Mouse (Mus musculus) kidney, adult 2 months (tissue): ENCODE results near the gene Fkbp2. TPM values are rescaled to one million over a fixed set of nuclear protein-coding genes. Genes with fewer than 3 reads are reported as not detected.

Experiments
- DNase-seq: peaks from one replicate; pipeline ENCODE4 v3.0.0; 2021
- H3K27ac ChIP-seq: fragments of 200-500 bp; 2 replicates; pipeline ENCODE4 v1.5.1; 2012; ENCODE audit warnings: low read depth, low read length, control low read depth, inconsistent platforms; ENCODE audit not compliant: insufficient read depth
- H3K27me3 ChIP-seq: fragments of 200-500 bp; replicated peaks from 2 replicates; pipeline ENCODE4 v1.6.1; 2012; ENCODE audit warnings: mild to moderate bottlenecking, moderate library complexity, low read length, inconsistent platforms; ENCODE audit not compliant: control insufficient read depth, insufficient read depth
- H3K36me3 ChIP-seq: fragments of 200-500 bp; 2 replicates; pipeline ENCODE4 v1.6.1; 2012; ENCODE audit warnings: mild to moderate bottlenecking, moderate library complexity, low read length, inconsistent platforms; ENCODE audit not compliant: control insufficient read depth, insufficient read depth
- H3K4me1 ChIP-seq: fragments of 200-500 bp; 2 replicates; pipeline ENCODE4 v1.6.1; 2011; ENCODE audit warnings: low read length; ENCODE audit not compliant: control insufficient read depth, insufficient read depth
- H3K4me3 ChIP-seq: fragments of 200-500 bp; 2 replicates; pipeline ENCODE4 v1.5.1; 2011; ENCODE audit warnings: mild to moderate bottlenecking, low read depth, low read length, control low read depth; ENCODE audit not compliant: insufficient read depth
- CTCF ChIP-seq: fragments of 200-500 bp; conservative IDR thresholded peaks from 2 replicates; pipeline ENCODE4 v1.5.1; 2011; ENCODE audit warnings: low read depth, mild to moderate bottlenecking, control low read depth, low read length, moderate library complexity, mixed read lengths; ENCODE audit not compliant: insufficient read depth, insufficient read length
- POLR2A ChIP-seq: fragments of 200-500 bp; IDR thresholded peaks from one replicate; pipeline ENCODE4 v1.6.1; 2011; ENCODE audit warnings: low read depth, low read length, control low read depth
- WGBS: fragments of 180-500 bp; shearing (Covaris S2); methylation state at CpG from one replicate; pipeline ENCODE4 v1.1.7; 2018; 5-methylcytosine and 5-hydroxymethylcytosine counted together
- polyA plus RNA-seq: library from polyadenylated mRNA; depleted of rRNA; stranded (reverse); fragments of >200 nt; gene quantifications from 2 replicates; pipeline ENCODE4 v1.2.3, GENCODE M21; 2012

Gene Fkbp2
- polyA plus RNA-seq, 1 experiment = 136 TPM

DNA sequence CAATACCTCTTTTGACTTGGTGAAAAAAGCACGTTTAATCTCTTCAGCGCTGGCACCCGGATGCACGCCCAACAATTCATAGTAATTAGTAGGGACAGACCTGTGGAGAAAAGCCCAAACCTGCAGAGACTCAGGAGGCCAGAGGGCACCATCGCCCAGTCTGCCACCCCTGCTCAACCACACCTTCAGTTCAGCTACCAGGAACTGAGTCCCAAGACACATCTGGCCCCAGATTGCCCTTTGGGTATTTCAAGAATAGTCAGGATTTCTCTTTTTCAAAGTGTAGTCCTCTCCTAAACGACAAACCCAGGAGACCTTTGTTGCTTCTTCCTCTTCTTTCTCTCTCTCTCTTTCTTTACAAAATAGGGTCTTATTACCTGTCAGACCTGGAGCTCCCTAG is 10.4 kb upstream of the Fkbp2 start:
- 89% methylated on average over 6 of the region's 6 CpGs for WGBS
- Histone ChIP-seq H3K36me3 (no peaks in the 10 kb centered on the region), H3K4me3 (no peak overlapping the region), H3K27me3 (no peaks in the 10 kb centered on the region), H3K4me1 (peaks cover 7% of the 10 kb centered on the region; the same call in 1 of the 2 replicates), H3K27ac (no peak overlapping the region)
- no peak for TF ChIP-seq CTCF
- no peak for TF ChIP-seq POLR2A
- DNase-seq = no peak

DNA sequence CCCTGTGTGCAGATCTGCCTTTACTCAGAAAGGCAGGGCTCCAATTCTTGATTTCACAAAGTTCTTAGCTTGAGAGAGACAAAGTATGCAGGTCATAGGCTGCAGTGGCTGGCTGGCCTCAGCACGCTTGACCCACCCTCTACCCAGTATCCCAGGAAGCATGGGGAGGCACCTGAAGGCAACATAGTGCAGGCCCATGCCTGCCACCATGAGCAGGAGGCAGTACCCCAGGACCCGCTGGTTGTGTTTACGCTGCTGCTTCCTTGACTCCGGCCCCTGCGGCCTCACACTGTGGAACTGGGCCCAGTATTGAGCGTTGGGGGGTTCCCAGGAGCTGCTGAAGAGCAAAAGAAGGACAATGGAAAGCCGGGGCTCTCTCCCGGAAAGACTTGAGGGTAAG is 8.9 kb upstream of the Fkbp2 start:
- peaks cover 7% of the 10 kb centered on the region; the same call in 1 of the 2 replicates for H3K4me1 ChIP-seq
- no peaks in the 10 kb centered on the region for H3K36me3 ChIP-seq
- no peak overlapping the region for H3K4me3 ChIP-seq
- TF ChIP-seq POLR2A (no peak), CTCF (no peak)
- H3K27me3 ChIP-seq = no peaks in the 10 kb centered on the region
- no peak for DNase-seq
- H3K27ac ChIP-seq = no peak overlapping the region
- 92% methylated on average over 8 of the region's 8 CpGs for WGBS

DNA sequence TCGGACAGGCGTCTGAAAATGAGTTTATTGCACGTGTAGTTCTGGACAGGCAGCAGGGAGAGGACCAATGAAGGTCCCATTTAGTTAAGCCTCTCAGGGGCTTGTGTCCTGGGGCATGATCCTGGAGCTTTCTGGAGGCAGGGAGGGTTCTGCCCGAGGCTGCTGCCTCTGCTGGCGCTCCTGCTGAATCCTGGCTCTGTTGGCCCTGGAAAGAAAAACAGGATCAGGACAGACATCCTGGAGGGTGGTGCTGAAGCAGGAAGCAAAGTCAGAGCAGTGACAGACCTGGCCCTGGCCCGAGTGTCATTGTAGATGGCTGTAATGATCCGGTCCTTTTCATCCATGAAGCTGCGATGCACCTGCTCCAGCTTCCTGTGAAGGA is 7.6 kb upstream of the Fkbp2 start:
- no peak for DNase-seq
- H3K27ac ChIP-seq = peak overlapping the region; percentile 57; the same call in 1 of the 2 replicates
- H3K4me1 ChIP-seq = peaks cover 7% of the 10 kb centered on the region; the same call in 1 of the 2 replicates
- no peak for TF ChIP-seq CTCF
- peak overlapping the region; percentile 72 for H3K4me3 ChIP-seq
- 2% methylated on average over 8 of the region's 8 CpGs for WGBS
- H3K36me3 ChIP-seq = no peaks in the 10 kb centered on the region
- no peaks in the 10 kb centered on the region for H3K27me3 ChIP-seq

DNA sequence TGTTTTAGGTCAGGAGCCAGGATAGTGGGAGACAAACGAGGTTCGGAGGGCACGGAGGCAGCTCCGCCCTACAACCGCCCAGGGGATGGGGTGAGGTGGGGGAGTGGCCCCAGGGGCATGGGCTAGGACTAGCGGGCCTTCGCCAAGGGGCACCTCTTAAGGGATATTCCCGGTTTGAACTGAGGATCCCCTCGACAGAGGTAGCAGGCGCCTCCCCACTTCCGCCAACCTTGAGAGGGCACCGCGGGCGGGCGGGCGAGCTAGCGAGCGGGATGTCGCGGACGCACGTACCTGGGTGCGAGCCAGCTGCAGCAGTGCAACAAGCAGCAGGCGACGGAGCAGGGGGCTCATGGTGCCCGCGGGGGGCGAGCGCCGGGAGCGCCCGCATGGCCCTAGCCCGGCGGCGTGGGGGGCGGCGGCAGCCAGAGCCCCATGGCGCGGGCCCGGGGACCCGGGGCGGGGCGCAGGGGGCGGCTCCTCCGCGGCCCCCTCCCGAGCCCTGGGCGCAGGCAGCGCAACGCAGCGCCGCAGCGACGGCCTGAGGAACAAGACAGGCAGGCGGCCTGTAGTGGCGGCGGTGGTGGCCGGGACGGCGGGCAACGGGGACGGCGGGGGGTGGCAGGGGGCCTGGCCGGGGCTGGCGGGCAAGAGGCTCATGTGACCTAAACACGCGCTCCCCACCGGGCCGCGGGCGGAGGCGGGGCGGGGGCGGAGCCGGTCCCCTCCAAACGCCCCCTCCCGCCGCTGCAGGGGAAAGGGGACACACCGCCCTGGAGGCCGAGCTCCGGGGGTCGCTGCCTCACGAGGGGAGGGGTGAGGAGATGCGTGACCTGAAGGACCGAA is 7.0 kb upstream of the Fkbp2 start, which contains the start of gene Vegfb:
TSS of gene Vegfb (minus strand) at position 591 of the 843 bp plus-strand sequence.
- Histone ChIP-seq H3K4me1 (peaks cover 7% of the 10 kb centered on the region; the same call in 1 of the 2 replicates), H3K4me3 (peak within 1 kb of the TSS; percentile 72), H3K27ac (peak within 1 kb of the TSS; percentile 66), H3K36me3 (no peaks in the 10 kb centered on the region), H3K27me3 (no peaks in the 10 kb centered on the region)
- DNase-seq = peak; percentile 76
- 1% methylated on average over 82 of the region's 85 CpGs for WGBS
- TF ChIP-seq CTCF = no peak
- no peak for TF ChIP-seq POLR2A

DNA sequence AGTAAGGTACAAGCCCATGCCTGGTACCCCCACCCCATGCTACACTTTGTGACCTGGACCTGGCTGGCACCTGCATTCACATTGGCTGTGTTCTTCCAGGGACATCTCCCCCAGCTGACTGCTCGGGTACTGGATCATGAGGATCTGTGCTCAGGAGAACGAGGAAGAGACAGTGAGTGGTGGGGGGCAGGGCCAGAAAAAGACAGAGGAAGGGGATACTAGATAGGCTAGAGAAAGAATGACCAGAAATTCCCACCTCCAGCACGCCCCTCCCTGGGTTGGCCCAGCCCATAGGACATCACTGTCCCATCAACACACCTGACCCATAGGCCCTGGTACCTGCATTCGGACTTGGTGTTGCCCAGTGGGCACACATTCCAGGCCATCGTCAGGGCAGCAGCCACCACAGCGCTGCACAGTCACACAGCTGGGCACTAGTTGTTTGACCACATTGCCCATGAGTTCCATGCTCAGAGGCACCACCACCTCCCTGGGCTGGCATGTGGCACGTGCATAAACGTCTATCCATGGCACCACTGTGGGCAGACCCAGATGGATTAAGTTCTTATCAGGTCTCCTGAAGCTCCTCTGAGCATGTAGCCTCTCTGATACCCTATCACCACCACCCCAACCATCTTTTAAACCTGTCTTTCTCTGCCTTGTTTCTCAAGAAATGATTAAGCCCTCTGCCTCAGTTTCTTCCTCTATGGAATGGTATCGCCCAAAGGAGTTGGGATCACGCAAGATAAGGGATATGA is 5.8 kb upstream of the Fkbp2 start:
- Histone ChIP-seq H3K27me3 (no peaks in the 10 kb centered on the region), H3K4me3 (peak overlapping the region; percentile 72), H3K36me3 (no peaks in the 10 kb centered on the region), H3K4me1 (peaks cover 6% of the 10 kb centered on the region; the same call in 1 of the 2 replicates), H3K27ac (0 out of 2 replicates have a peak overlapping the region, but pooled peaks have one; percentile 66)
- 71% methylated on average over 10 of the region's 10 CpGs for WGBS
- TF ChIP-seq CTCF = no peak
- no peak for TF ChIP-seq POLR2A
- DNase-seq = no peak

DNA sequence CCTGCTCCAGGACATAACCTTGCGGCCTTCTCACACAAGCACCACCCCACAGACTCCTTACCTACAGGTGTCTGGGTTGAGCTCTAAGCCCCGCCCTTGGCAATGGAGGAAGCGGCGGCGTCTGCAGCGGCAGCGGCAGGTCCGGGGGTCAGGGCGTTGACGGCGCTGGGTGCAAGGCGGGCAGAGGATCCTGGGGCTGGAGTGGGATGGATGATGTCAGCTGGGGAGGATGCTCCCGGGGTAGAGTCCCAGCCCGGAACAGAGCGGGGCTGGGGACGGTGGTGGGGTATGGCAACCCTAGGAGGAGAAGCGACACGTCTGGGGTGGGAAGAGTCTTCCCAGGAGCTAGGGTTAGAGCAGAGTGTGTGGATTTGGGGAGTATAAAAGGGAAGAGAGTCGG is 5.0 kb upstream of the Fkbp2 start:
- Histone ChIP-seq H3K27ac (no peak overlapping the region), H3K27me3 (no peaks in the 10 kb centered on the region), H3K4me1 (peaks cover 6% of the 10 kb centered on the region; the same call in 1 of the 2 replicates), H3K36me3 (no peaks in the 10 kb centered on the region), H3K4me3 (no peak overlapping the region)
- TF ChIP-seq CTCF (no peak), POLR2A (no peak)
- no peak for DNase-seq
- 86% methylated on average over 19 of the region's 19 CpGs for WGBS

DNA sequence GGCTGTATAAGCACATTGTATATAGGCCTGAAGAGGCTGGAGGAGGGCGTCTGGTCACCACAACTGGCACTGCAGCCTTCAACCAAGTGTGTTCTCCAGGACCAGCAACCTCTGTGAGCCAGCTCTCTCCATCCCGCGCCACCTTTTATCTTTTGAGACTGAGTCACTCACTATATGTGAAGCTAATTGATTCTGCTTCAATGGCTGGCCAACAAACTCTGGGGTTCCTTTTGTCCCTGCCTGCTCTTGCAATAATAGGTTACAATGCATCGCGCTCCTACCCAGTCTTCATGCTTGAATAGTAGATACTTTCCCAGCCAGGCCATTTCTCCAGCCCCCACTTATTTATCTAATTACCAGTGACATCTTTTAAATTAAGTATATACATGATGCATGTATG is 3.3 kb upstream of the Fkbp2 start:
- Histone ChIP-seq H3K4me3 (no peak overlapping the region), H3K4me1 (peaks cover 13% of the 10 kb centered on the region; the same call in 1 of the 2 replicates), H3K27ac (no peak overlapping the region), H3K36me3 (no peaks in the 10 kb centered on the region), H3K27me3 (no peaks in the 10 kb centered on the region)
- WGBS = 96% methylated on average over 5 of the region's 5 CpGs
- no peak for TF ChIP-seq CTCF
- TF ChIP-seq POLR2A = no peak
- DNase-seq = no peak
